Mouse (Mus musculus) G1E (cell line): ENCODE results near the gene Ccdc127.

Experiments
- CTCF ChIP-seq: IDR thresholded peaks from 2 replicates; pipeline ENCODE4 v1.5.1; 2012; ENCODE audit warnings: low read depth, low read length, inconsistent platforms, mixed read lengths
- GATA1 ChIP-seq: IDR thresholded peaks from 2 replicates; pipeline ENCODE4 v1.6.1; 2012; ENCODE audit warnings: borderline replicate concordance, low read length, inconsistent platforms, mixed read lengths

- TF ChIP-seq GATA1 (no peak), CTCF (no peak)
Observed at GRCm38 (mm10) chr13:74301607-74301984, 48.5 kb upstream of the Ccdc127 start.
